Mouse (Mus musculus) gastrocnemius, postnatal 14 days (tissue): ENCODE results near the gene Ffar2. TPM values are rescaled to one million over a fixed set of nuclear protein-coding genes. Genes with fewer than 3 reads are reported as not detected.

Source experiments
- DNase-seq: peaks from one replicate; pipeline ENCODE4 v3.0.0; 2021; ENCODE audit warnings: mixed read lengths
- intact Hi-C: fragments of 180-260 bp; cut with DNase I; formaldehyde crosslinking; loops from one replicate; pipeline ENCODE4 v1.15.1; 2025; ENCODE audit warnings: low total_unique reads
- total RNA-seq, 2 experiments: library from RNA; stranded (reverse); gene quantifications; 2 replicates each; pipeline ENCODE4 v1.2.3; 2021

Gene Ffar2
- total RNA-seq, 2 experiments from 2014 or later: 0.16 TPM; not detected in 1

- intact Hi-C loops: no loop called here
- DNase-seq: no peak
Measured at GRCm38 (mm10) chr7:30782658-30783057, 40.9 kb downstream of the Ffar2 start.

GRCm38 (mm10) chr7:30781792-30782191 lies 41.8 kb downstream of the Ffar2 start:
- no peak for DNase-seq
- intact Hi-C loops: no loop called here

- intact Hi-C loops: no loop called here
- DNase-seq: no peak
Measured at GRCm38 (mm10) chr7:30777911-30778310, 45.7 kb downstream of the Ffar2 start.

GRCm38 (mm10) chr7:30777081-30777579 lies 46.4 kb downstream of the Ffar2 start:
- intact Hi-C loops: no loop called here

GRCm38 (mm10) chr7:30776104-30776503 lies 47.5 kb downstream of the Ffar2 start:
- DNase-seq: no peak
- intact Hi-C loops: no loop called here

More at GRCm38 (mm10) chr7:30777081-30777579, 46.4 kb downstream of the Ffar2 start:
- no peak for DNase-seq

- DNase-seq: no peak
- intact Hi-C loops: no loop called here
Measured at GRCm38 (mm10) chr7:30769236-30769635, 54.3 kb downstream of the Ffar2 start.

Other genes starting within 250 kb of the Ffar2 start
- 10 to 100 TPM; 14.1 to 15.2 TPM for gene Kmt2b, start 235.0 kb downstream of the Ffar2 start, total RNA-seq
- gene Zbtb32, start 224.9 kb downstream of the Ffar2 start, total RNA-seq: not detected
- under 1 TPM; 0.14 to 0.16 TPM for gene Upk1a, start 210.9 kb downstream of the Ffar2 start, total RNA-seq
- gene Cox6b1, start 197.6 kb downstream of the Ffar2 start, total RNA-seq: 1,000 to 10,000 TPM; 1,322 to 1,882 TPM
- not detected for gene Etv2, start 187.9 kb downstream of the Ffar2 start, total RNA-seq
- gene Rbm42, start 173.5 kb downstream of the Ffar2 start, total RNA-seq: 10 to 100 TPM; 35.4 to 37.3 TPM
- gene Haus5, start 158.8 kb downstream of the Ffar2 start, total RNA-seq: 1 to 10 TPM; 2.8 to 2.9 TPM
- gene Pmis2, start 152.2 kb downstream of the Ffar2 start, total RNA-seq: 1 to 10 TPM; 2.3 to 2.6 TPM
- gene 2200002J24Rik, start 124.8 kb downstream of the Ffar2 start, total RNA-seq: not detected
- gene Atp4a, start 111.6 kb downstream of the Ffar2 start, total RNA-seq: under 1 TPM; 0.16 to 0.41 TPM
- gene Tmem147, start 94.2 kb downstream of the Ffar2 start, total RNA-seq: 100 to 1,000 TPM; 222 to 233 TPM
- gene Gapdhs, start 80.1 kb downstream of the Ffar2 start, total RNA-seq: not detected
- gene Sbsn, start 72.3 kb downstream of the Ffar2 start, total RNA-seq: 1 to 10 TPM; 3.7 to 4.1 TPM
- under 1 TPM in 1 of 2 experiments, not detected in 1; 0.57 TPM for gene Dmkn, start 60.0 kb downstream of the Ffar2 start, total RNA-seq
- 1 to 10 TPM; 3.4 to 3.6 TPM for gene Krtdap, start 35.9 kb downstream of the Ffar2 start, total RNA-seq
- not detected for gene Ffar3, start 32.4 kb upstream of the Ffar2 start, total RNA-seq
- not detected for gene Ffar1, start 37.8 kb upstream of the Ffar2 start, total RNA-seq
- under 1 TPM in 1 of 2 experiments, not detected in 1; 0.29 TPM for gene Cd22, start 56.6 kb upstream of the Ffar2 start, total RNA-seq
- 1 to 10 TPM; 3.5 to 9.6 TPM for gene Mag, start 91.1 kb upstream of the Ffar2 start, total RNA-seq
- not detected for gene Hamp2, start 100.9 kb upstream of the Ffar2 start, total RNA-seq
- gene Hamp, start 120.3 kb upstream of the Ffar2 start, total RNA-seq: not detected
- 10 to 100 TPM; 68.9 to 70.5 TPM for gene Usf2, start 133.0 kb upstream of the Ffar2 start, total RNA-seq
- gene Lsr, start 149.7 kb upstream of the Ffar2 start, total RNA-seq: under 1 TPM; 0.35 to 0.47 TPM
- under 1 TPM in 1 of 2 experiments, not detected in 1; 0.23 TPM for gene Fam187b, start 150.0 kb upstream of the Ffar2 start, total RNA-seq
- gene Fxyd5, start 218.7 kb upstream of the Ffar2 start, total RNA-seq: 10 to 100 TPM; 12.6 to 14.3 TPM
- gene Fxyd7, start 227.7 kb upstream of the Ffar2 start, total RNA-seq: 1 to 10 TPM; 2.0 to 2.1 TPM
- gene Fxyd1, start 233.4 kb upstream of the Ffar2 start, total RNA-seq: 1,000 to 10,000 TPM; 1,292 to 1,295 TPM
- gene Lgi4, start 235.6 kb upstream of the Ffar2 start, total RNA-seq: 1 to 10 TPM; 6.2 to 8.7 TPM